22 mouse cellular contexts compared by ENCODE assay signal in the genomic region with DNA sequence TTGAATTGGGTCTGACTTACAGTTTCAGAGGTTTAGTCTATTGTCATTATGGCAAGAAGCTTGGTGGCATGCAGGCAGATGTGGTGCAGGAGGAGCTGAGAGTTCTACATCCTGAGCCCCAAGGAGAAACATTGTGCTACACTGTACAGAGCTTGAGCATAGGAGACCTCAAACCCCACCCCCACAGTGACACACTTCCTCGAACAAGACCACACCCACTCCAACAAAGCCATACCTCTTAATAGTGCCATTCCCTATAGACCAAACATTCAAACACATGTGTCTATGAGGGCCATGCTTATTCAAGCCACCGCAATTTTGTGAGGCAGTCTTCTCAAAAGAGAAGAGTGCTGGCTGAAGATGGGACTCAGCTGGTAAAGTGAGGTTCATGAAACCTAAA. TPM values are rescaled to one million over a fixed set of nuclear protein-coding genes. Genes with fewer than 3 reads are reported as not detected.
A peak's percentile ranks its signal among the peaks of the same experiment; 100 is the strongest.
DNase-seq lines count a peak whose midpoint lies in the region; TF ChIP-seq lines count a peak whose summit lies in the region.
"Had no signal": no experiment of that assay in that cellular context is flagged by ENCODE, and none has a peak within 500 bp of the region (broad histone marks: within the 10 kb centered on the region; RNA-seq: fewer than 3 reads in every experiment).

No protein-coding gene starts in this region.

- H3K9me3 ChIP-seq in MEL (replicated peaks; ENCODE audit: insufficient read depth, low read length) = no peaks in the 10 kb centered on the region

- H3K27ac ChIP-seq in MEL (ENCODE audit: control insufficient read depth, low read depth, low read length) = no peak overlapping the region
- H3K27ac ChIP-seq in left cerebral cortex, adult 2 months = no peak overlapping the region

- no peaks in the 10 kb centered on the region for H3K27me3 ChIP-seq in MEL (ENCODE audit: control insufficient read depth in 1 of 2, insufficient read depth in 2 of 2, low read length in 2 of 2)
- H3K27me3 ChIP-seq: Patski had no signal

- no peak for TF ChIP-seq EP300 in MEL (IDR thresholded peaks at IDR 0.05; ENCODE audit: low read depth in 1 of 2, low read length in 2 of 2)

- H3K4me3 ChIP-seq in MEL (ENCODE audit: control insufficient read depth in 1 of 2, insufficient read depth in 1 of 2, low read depth in 2 of 2, low read length in 2 of 2) = no peak overlapping the region
- H3K4me3 ChIP-seq in left cerebral cortex, adult 2 months = no peak overlapping the region

- peak; percentile 56 for DNase-seq in ES-CJ7 (ENCODE audit: low read depth, low spot score)
- DNase-seq in MEL (ENCODE audit: low read depth, low spot score) = peak; percentile 49
- peak; percentile 70 for DNase-seq in R1 (ENCODE audit: low read depth, low spot score)
- DNase-seq in cerebellum, postnatal 4 days (ENCODE audit: low spot score in 2 of 2) = no peak
- DNase-seq in embryo, embryonic 10.5 days (ENCODE audit: low spot score) = no peak
- no peak for DNase-seq in left cerebral cortex, adult 2 months (ENCODE audit: extremely low spot score in 1 of 2, low spot score in 2 of 2)
- DNase-seq: adrenal gland, adult 2 months; adrenal gland, adult 8-10 months; adrenal gland, postnatal 10 days; adrenal gland, postnatal 14 days; adrenal gland, postnatal 25 days; adrenal gland, postnatal 36 days; B cell, adult 2 months; cerebellum, adult 11 months; cerebellum, adult 11-12 months; cerebellum, adult 18-20 months; cerebellum, adult 2 months; cerebellum, adult 8-10 months; cerebellum, adult 9-10 months had no signal

- H3K9ac ChIP-seq in MEL (ENCODE audit: control insufficient read depth, low read depth, low read length, poor library complexity, severe bottlenecking) = no peak overlapping the region

- H3K4me1 ChIP-seq in MEL (ENCODE audit: control insufficient read depth in 1 of 2, insufficient read depth in 2 of 2, low read length in 2 of 2) = peaks cover 32 to 35% of the 10 kb centered on the region in 2 experiments

- H3K79me2 ChIP-seq in MEL (ENCODE audit: control insufficient read depth, insufficient read depth, low read length, poor library complexity) = peaks cover 8% of the 10 kb centered on the region

- intact Hi-C loops in left cerebral cortex, adult 2 months (cut with DNase I) = no loop called here

- no peak for TF ChIP-seq RAD21 in MEL (IDR thresholded peaks at IDR 0.05; ENCODE audit: low read depth, low read length)

- no peak for TF ChIP-seq CTCF in MEL (IDR thresholded peaks at IDR 0.05 in 2 of 3, conservative IDR thresholded peaks at IDR 0.05 in 1 of 3; ENCODE audit: control insufficient read depth in 1 of 3, insufficient read depth in 1 of 3, low read depth in 2 of 3, low read length in 3 of 3, poor library complexity in 1 of 3, severe bottlenecking in 1 of 3)
- no peak for TF ChIP-seq CTCF in left cerebral cortex, adult 2 months (IDR thresholded peaks at IDR 0.05)

- no peak for TF ChIP-seq POLR2A in MEL (IDR thresholded peaks at IDR 0.05; ENCODE audit: control insufficient read depth in 1 of 2, insufficient read depth in 1 of 2, low read depth in 1 of 2, low read length in 2 of 2, poor library complexity in 1 of 2)

- peaks cover 0 to 36% of the 10 kb centered on the region in 2 experiments; a peak in 2 of 4 replicates for H3K36me3 ChIP-seq in MEL (ENCODE audit: control insufficient read depth in 1 of 2, insufficient read depth in 2 of 2, low read length in 2 of 2)
- H3K36me3 ChIP-seq: G1E had no signal

TF ChIP-seq in MEL, 35 proteins besides CTCF, POLR2A, EP300 and RAD21:
- TF ChIP-seq SIN3A (IDR thresholded peaks at IDR 0.05; ENCODE audit: low read length) = no peak
- TF ChIP-seq HCFC1 (IDR thresholded peaks at IDR 0.05; ENCODE audit: low read depth, low read length) = no peak

RNA-seq across cellular contexts. Expression of gene Rab4a, which starts 4.2 kb away (rescaled TPM):
- 22.2 and 23.1 TPM in 2 replicates for total RNA-seq in MEL (2012; rRNA removed)
- 10 to 100 TPM in 1 of 2 experiments, not detected in 1; 44.6 TPM for polyA plus RNA-seq in MEL (2012; ENCODE audit: insufficient read depth in 1 of 2, insufficient read length in 2 of 2, low read depth in 1 of 2, low replicate concordance in 2 of 2, missing spikeins in 1 of 2)
- 10 to 100 TPM; 39.8 to 48.9 TPM for total RNA-seq in left cerebral cortex, adult 2 months (2021)
- total RNA-seq: CH12.LX had no signal

RNA-seq across cellular contexts. Expression of gene Ccsap, which starts 58.5 kb away (rescaled TPM):
- 6.7 and 7.0 TPM in 2 replicates for total RNA-seq in MEL (2012; rRNA removed)
- polyA plus RNA-seq in MEL (2012; ENCODE audit: insufficient read depth in 1 of 2, insufficient read length in 2 of 2, low read depth in 1 of 2, low replicate concordance in 2 of 2, missing spikeins in 1 of 2) = 10 to 100 TPM in 1 of 2 experiments, not detected in 1; 12.1 TPM
- 10 to 100 TPM; 65.9 to 75.4 TPM for total RNA-seq in left cerebral cortex, adult 2 months (2021)

Comparison
In these comparisons a context has a peak if more than half of its experiments do, and no peak if none do; other contexts are left out.
1. DNase-seq: peak in ES-CJ7 (single experiment), MEL (single experiment) and R1 (single experiment); none in cerebellum, postnatal 4 days (0 of 2), embryo, embryonic 10.5 days (single experiment) and left cerebral cortex, adult 2 months (0 of 2).